Mouse (Mus musculus) liver, adult 2 months (tissue): Measurements from ENCODE around the gene Gm7356.
"Not testable (repeated sequence)": the region's sequence is repeated elsewhere in the genome, so short reads cannot be mapped to it uniquely, and the experiment has no call there.

Source experiments
- CTCF ChIP-seq: fragments of 200-500 bp; IDR thresholded peaks from 2 replicates; pipeline ENCODE4 v1.5.1; 2011; ENCODE audit warnings: low read depth, low read length, control low read depth
- POLR2A ChIP-seq: fragments of 200-500 bp; IDR thresholded peaks from 2 replicates; pipeline ENCODE4 v1.6.1; 2011; ENCODE audit warnings: low read length, control low read depth; ENCODE audit not compliant: insufficient read depth; ENCODE audit errors: extremely low read depth

DNA sequence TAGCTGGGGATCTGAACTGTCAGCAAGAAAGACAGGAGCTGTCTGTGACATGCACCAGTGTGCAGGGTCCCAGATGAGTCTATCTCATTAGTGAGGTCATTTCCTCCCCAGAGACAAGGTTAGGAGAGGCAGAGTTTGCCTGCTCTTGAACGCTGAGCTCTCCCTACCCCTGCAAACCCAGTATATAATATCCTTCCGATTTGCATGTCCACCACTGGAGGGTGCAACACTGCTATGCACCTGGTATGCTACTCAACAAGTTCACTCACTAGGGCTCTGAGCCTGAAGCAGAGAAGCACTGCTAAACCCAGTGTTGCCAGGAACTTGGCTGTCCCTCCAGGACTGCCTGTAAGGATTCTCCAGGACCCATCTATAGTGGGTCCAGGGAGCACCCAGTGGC, 10.1 kb downstream of the Gm7356 start:
- not testable (repeated sequence) for TF ChIP-seq POLR2A, CTCF
